Mouse (Mus musculus): ENCODE measurements around the gene Gpr183.

DNA sequence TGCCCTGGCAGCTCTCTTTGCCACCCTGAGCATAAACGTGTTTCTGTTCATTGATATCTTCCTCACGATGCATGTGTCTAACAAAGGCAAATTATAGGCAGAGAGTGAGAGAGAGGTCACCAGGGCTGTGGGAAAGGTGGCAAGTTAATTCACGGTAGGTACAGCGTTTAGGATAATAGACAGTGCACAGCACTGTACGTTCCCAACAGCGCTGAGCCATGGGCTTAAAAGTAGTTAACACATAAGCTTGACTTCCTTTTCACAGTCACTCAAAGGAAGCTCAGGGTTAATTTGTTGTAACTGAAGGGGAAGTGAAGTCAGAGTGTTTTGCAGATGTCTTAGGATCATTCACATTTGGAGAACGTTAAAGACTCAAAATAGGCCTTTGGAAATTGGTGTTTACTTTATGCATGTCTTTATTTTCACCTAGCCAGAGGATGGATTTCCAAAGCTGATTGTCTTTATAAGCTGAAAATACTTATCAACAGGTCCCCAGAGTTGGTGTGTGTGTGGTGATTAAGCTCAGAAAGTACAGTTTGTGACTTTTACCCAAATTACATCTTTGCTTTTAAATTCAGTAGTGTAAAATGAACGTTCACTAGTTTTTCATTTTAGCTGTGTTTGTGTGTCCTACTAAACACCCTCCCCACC, 58.5 kb downstream of the Gpr183 start:
- TF ChIP-seq POLR2A (IDR thresholded peaks at IDR 0.05; ENCODE audit: extremely low read depth, insufficient read depth, low read length) (no peak), CTCF (IDR thresholded peaks at IDR 0.05; ENCODE audit: low read depth, low read length) (no peak)

Measured in liver, adult 2 months (tissue).